Mouse (Mus musculus) heart, postnatal 0 days (tissue): ENCODE data around the gene Zfp429.
"Not testable (repeated sequence)": the region's sequence is repeated elsewhere in the genome, so short reads cannot be mapped to it uniquely, and the experiment has no call there.

Source experiments
- CTCF ChIP-seq: IDR thresholded peaks from 2 replicates; pipeline ENCODE4 v1.5.1; 2016; ENCODE audit warnings: antibody characterized with exemption, control low read depth, low read depth
- EP300 ChIP-seq: IDR thresholded peaks from 2 replicates; pipeline ENCODE4 v1.6.1; 2016; ENCODE audit warnings: antibody characterized with exemption, low read depth

- not testable (repeated sequence) for TF ChIP-seq EP300, CTCF
Measured at GRCm38 (mm10) chr13:67425699-67426098, 26.1 kb upstream of the Zfp429 start.
